Mouse (Mus musculus) heart, adult 2 months (tissue): ENCODE measurements around the gene Tectb.

Experiments used
- CTCF ChIP-seq: fragments of 200-600 bp; IDR thresholded peaks from 2 replicates; pipeline ENCODE4 v1.8.1; 2022; ENCODE audit warnings: antibody characterized with exemption, mild to moderate bottlenecking, moderate library complexity
- POLR2A ChIP-seq: fragments of 200-500 bp; IDR thresholded peaks from 2 replicates; pipeline ENCODE4 v1.6.1; 2011; ENCODE audit warnings: mild to moderate bottlenecking, low read depth, low read length, control low read depth; ENCODE audit not compliant: insufficient read depth

DNA sequence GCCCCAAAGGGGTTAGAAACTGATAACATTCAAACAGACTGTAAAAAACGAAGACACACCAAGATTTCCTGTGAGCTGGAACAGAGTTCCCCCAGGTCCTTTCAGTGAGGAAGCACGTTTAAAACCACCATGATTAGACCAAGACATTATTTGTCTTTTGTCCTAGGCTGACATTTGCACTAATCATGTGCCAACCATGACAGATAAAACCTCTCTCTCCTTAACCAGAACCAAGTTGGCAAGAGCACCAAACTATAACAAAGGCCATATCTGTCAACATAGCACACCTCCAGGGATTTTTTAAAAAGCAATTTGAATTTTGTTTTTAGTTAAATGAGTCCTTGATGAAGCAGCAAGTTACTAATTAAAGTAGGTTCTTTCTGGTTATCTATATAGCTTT, 12.8 kb upstream of the Tectb start:
- no peak for TF ChIP-seq POLR2A
- TF ChIP-seq CTCF, result no peak
